Mouse (Mus musculus) limb, embryonic 14.5 days (tissue): ENCODE measurements around the gene Sdad1. TPM values are rescaled to one million over a fixed set of nuclear protein-coding genes. Genes with fewer than 3 reads are reported as not detected.

Experiments
- ATAC-seq: fragments of 200-750 bp; cut with Nextera tagmentation; 2 replicates; pipeline ENCODE4 v1.8.0; 2017; ENCODE audit warnings: low read depth, moderate number of reproducible peaks, moderate TSS enrichment; ENCODE audit not compliant: low FRiP score
- DNase-seq: peaks from one replicate; pipeline ENCODE4 v3.0.0-alpha.2; 2015; ENCODE audit warnings: low spot score
- H3K27ac ChIP-seq: fragments of 300-500 bp; sonication (generic); replicated peaks from 2 replicates; pipeline ENCODE4 v1.5.1; 2014; ENCODE audit warnings: low read depth, mild to moderate bottlenecking, low read length, moderate library complexity, mixed read lengths
- H3K27me3 ChIP-seq: fragments of 300-500 bp; sonication (generic); 2 replicates; pipeline ENCODE4 v1.6.1; 2014; ENCODE audit warnings: low read length, mixed read lengths; ENCODE audit not compliant: control insufficient read depth, insufficient read depth
- H3K36me3 ChIP-seq: fragments of 300-500 bp; sonication (generic); 2 replicates; pipeline ENCODE4 v1.6.1; 2014; ENCODE audit warnings: mild to moderate bottlenecking, low read length, moderate library complexity, mixed read lengths; ENCODE audit not compliant: control insufficient read depth, insufficient read depth
- H3K4me1 ChIP-seq: fragments of 300-500 bp; sonication (generic); 2 replicates; pipeline ENCODE4 v1.6.1; 2014; ENCODE audit warnings: antibody characterized with exemption, low read length, mixed read lengths; ENCODE audit not compliant: control insufficient read depth, insufficient read depth
- H3K4me2 ChIP-seq: fragments of 300-500 bp; sonication (generic); replicated peaks from 2 replicates; pipeline ENCODE4 v1.6.1; 2014; ENCODE audit warnings: low read depth, mild to moderate bottlenecking, low read length, moderate library complexity; ENCODE audit not compliant: severe bottlenecking
- H3K4me3 ChIP-seq: fragments of 300-500 bp; sonication (generic); replicated peaks from 2 replicates; pipeline ENCODE4 v1.5.1; 2014; ENCODE audit warnings: low read length
- H3K9ac ChIP-seq: fragments of 300-500 bp; sonication (generic); 2 replicates; pipeline ENCODE4 v1.6.1; 2014; ENCODE audit warnings: mild to moderate bottlenecking, low read depth, low read length, moderate library complexity; ENCODE audit not compliant: severe bottlenecking
- H3K9me3 ChIP-seq: fragments of 300-500 bp; sonication (generic); 2 replicates; pipeline ENCODE4 v1.6.1; 2016; ENCODE audit warnings: low read length; ENCODE audit not compliant: control insufficient read depth
- POLR2A ChIP-seq: fragments of 200-500 bp; IDR thresholded peaks from 2 replicates; pipeline ENCODE4 v1.8.0; 2012; ENCODE audit warnings: inconsistent platforms, mild to moderate bottlenecking, moderate library complexity, borderline replicate concordance; ENCODE audit not compliant: insufficient read depth, insufficient read length; ENCODE audit errors: extremely low read depth
- WGBS: fragments of 180-500 bp; shearing (Covaris S2); extraction: QIAGEN DNeasy Blood & Tissue Kit; methylation state at CpG from one replicate; pipeline ENCODE4 v1.1.7; 2014; 5-methylcytosine and 5-hydroxymethylcytosine counted together
- polyA plus RNA-seq, 2 experiments: library from polyadenylated mRNA; depleted of rRNA in 1 of 2; stranded (reverse) in 1 of 2; unstranded in 1 of 2; fragments of >200 nt; fragmentation: Nextera tagmentation in 1 of 2; extraction: Ambion mirVana in 1 of 2; gene quantifications; 2 replicates each; pipeline versions ENCODE4 v1.2.1 to v1.2.3; 2012 to 2014

The Sdad1 gene
- polyA plus RNA-seq, 2 experiments: 27.6 to 40.3 TPM

- Histone ChIP-seq H3K4me1 (no peaks in the 10 kb centered on the region; the same call in 1 of the 2 replicates), H3K9me3 (no peaks in the 10 kb centered on the region), H3K4me3 (no peak overlapping the region), H3K27me3 (no peaks in the 10 kb centered on the region), H3K36me3 (no peaks in the 10 kb centered on the region), H3K4me2 (no peak overlapping the region), H3K27ac (no peak overlapping the region), H3K9ac (no peak overlapping the region)
- no peak for DNase-seq
- no peak for ATAC-seq
- 95% methylated on average over 6 of the region's 6 CpGs for WGBS
- TF ChIP-seq POLR2A: no peak
Observed at GRCm38 (mm10) chr5:92252031-92252430, 58.2 kb downstream of the Sdad1 start.

- H3K4me3 ChIP-seq: no peak overlapping the region
- H3K9me3 ChIP-seq: no peaks in the 10 kb centered on the region
- H3K4me2 ChIP-seq: no peak overlapping the region
- H3K36me3 ChIP-seq: no peaks in the 10 kb centered on the region
- no peaks in the 10 kb centered on the region for H3K4me1 ChIP-seq
- DNase-seq (no peak), ATAC-seq (no peak)
- H3K9ac ChIP-seq: no peak overlapping the region
- H3K27ac ChIP-seq: no peak overlapping the region
- TF ChIP-seq POLR2A: no peak
- H3K27me3 ChIP-seq: no peaks in the 10 kb centered on the region
- 75% methylated on average over 11 of the region's 11 CpGs for WGBS
Observed at GRCm38 (mm10) chr5:92248614-92249013, 61.7 kb downstream of the Sdad1 start.

GRCm38 (mm10) chr5:92245483-92245882 lies 64.8 kb downstream of the Sdad1 start:
- no peaks in the 10 kb centered on the region for H3K36me3 ChIP-seq
- no peaks in the 10 kb centered on the region for H3K4me1 ChIP-seq
- WGBS: 86% methylated on average over 9 of the region's 9 CpGs
- no peak overlapping the region for H3K4me2 ChIP-seq
- DNase-seq (no peak), ATAC-seq (no peak)
- H3K9me3 ChIP-seq: no peaks in the 10 kb centered on the region
- H3K9ac ChIP-seq: no peak overlapping the region
- no peak for TF ChIP-seq POLR2A
- no peaks in the 10 kb centered on the region for H3K27me3 ChIP-seq
- no peak overlapping the region for H3K27ac ChIP-seq
- H3K4me3 ChIP-seq: no peak overlapping the region

GRCm38 (mm10) chr5:92244900-92245299 lies 65.4 kb downstream of the Sdad1 start:
- 93% methylated on average over 2 of the region's 2 CpGs for WGBS

GRCm38 (mm10) chr5:92240769-92241168 lies 69.5 kb downstream of the Sdad1 start:
- WGBS: 94% methylated on average over 12 of the region's 12 CpGs
- no peaks in the 10 kb centered on the region for H3K36me3 ChIP-seq
- no peaks in the 10 kb centered on the region for H3K4me1 ChIP-seq
- H3K4me3 ChIP-seq: no peak overlapping the region
- H3K27ac ChIP-seq: no peak overlapping the region
- no peak for TF ChIP-seq POLR2A
- H3K9me3 ChIP-seq: no peaks in the 10 kb centered on the region
- no peak for DNase-seq
- ATAC-seq: no peak
- H3K27me3 ChIP-seq: no peaks in the 10 kb centered on the region
- H3K9ac ChIP-seq: no peak overlapping the region
- H3K4me2 ChIP-seq: no peak overlapping the region

More at GRCm38 (mm10) chr5:92244900-92245299, 65.4 kb downstream of the Sdad1 start:
- Histone ChIP-seq H3K4me1 (no peaks in the 10 kb centered on the region), H3K27me3 (no peaks in the 10 kb centered on the region), H3K4me3 (no peak overlapping the region), H3K4me2 (no peak overlapping the region), H3K36me3 (no peaks in the 10 kb centered on the region), H3K27ac (no peak overlapping the region), H3K9ac (no peak overlapping the region), H3K9me3 (no peaks in the 10 kb centered on the region)
- DNase-seq (no peak), ATAC-seq (no peak)
- no peak for TF ChIP-seq POLR2A
